Mouse (Mus musculus) CH12.LX (cell line): ENCODE measurements around the gene Eif3a. TPM values are rescaled to one million over a fixed set of nuclear protein-coding genes. Genes with fewer than 3 reads are reported as not detected.

Experiments
- DNase-seq: peaks from one replicate; pipeline ENCODE4 v3.0.0-alpha.2; 2013; ENCODE audit errors: extremely low read depth
- H3K27ac ChIP-seq: 2 replicates; pipeline ENCODE4 v1.5.1; 2012; ENCODE audit warnings: low read depth, mild to moderate bottlenecking, control low read depth, moderate library complexity; ENCODE audit not compliant: insufficient read depth
- H3K27me3 ChIP-seq: replicated peaks from 2 replicates; pipeline ENCODE3; 2012; ENCODE audit warnings: inconsistent platforms
- H3K36me3 ChIP-seq, 2 experiments: replicated peaks in 1 of 2; 2 replicates each; pipeline versions ENCODE3 to v1.6.1; 2012; ENCODE audit warnings: inconsistent platforms in 1 of 2, low read length in 1 of 2, mild to moderate bottlenecking in 1 of 2, mixed read lengths in 1 of 2, moderate library complexity in 1 of 2; ENCODE audit not compliant: control insufficient read depth in 1 of 2, insufficient read depth in 1 of 2
- H3K4me1 ChIP-seq, 2 experiments: 2 replicates each; pipeline ENCODE4 v1.6.1; 2012; ENCODE audit warnings: inconsistent platforms in 1 of 2, moderate library complexity in 1 of 2; ENCODE audit not compliant: insufficient read depth in 2 of 2, control insufficient read depth in 1 of 2
- H3K4me2 ChIP-seq: 2 replicates; pipeline ENCODE4 v1.6.1; 2012; ENCODE audit warnings: low read depth, mild to moderate bottlenecking, control low read depth; ENCODE audit not compliant: poor library complexity, insufficient read depth, severe bottlenecking
- H3K4me3 ChIP-seq, 3 experiments: fragments of 150-350 bp in 1 of 3; sonication (generic) in 1 of 3; replicated peaks in 1 of 3; 2 replicates each; pipeline versions ENCODE3 to v1.5.1; 2011 to 2012; ENCODE audit warnings: low read depth in 2 of 3, low read length in 2 of 3, mild to moderate bottlenecking in 2 of 3, moderate library complexity in 2 of 3, control low read depth in 1 of 3, improper control_type of control experiment in 1 of 3, inconsistent platforms in 1 of 3, mixed read lengths in 1 of 3; ENCODE audit not compliant: poor library complexity in 1 of 3
- H3K79me2 ChIP-seq: replicated peaks from 2 replicates; pipeline ENCODE4 v1.6.1; 2012; ENCODE audit warnings: mild to moderate bottlenecking, moderate library complexity; ENCODE audit not compliant: control insufficient read depth, poor library complexity, insufficient read depth, severe bottlenecking; ENCODE audit errors: extremely low read depth
- H3K9ac ChIP-seq: 2 replicates; pipeline ENCODE4 v1.6.1; 2012; ENCODE audit warnings: low read depth, mild to moderate bottlenecking, control low read depth, moderate library complexity; ENCODE audit not compliant: insufficient read depth
- H3K9me3 ChIP-seq: replicated peaks from 2 replicates; pipeline ENCODE3; 2012; ENCODE audit warnings: low read length, inconsistent platforms, mixed read lengths
- KAT2A ChIP-seq: IDR thresholded peaks from 2 replicates; pipeline ENCODE4 v1.6.1; 2012; ENCODE audit warnings: low read length, improper control_type of control experiment, inconsistent platforms; ENCODE audit not compliant: insufficient replicate concordance
- MAFK ChIP-seq: IDR thresholded peaks from 2 replicates; pipeline ENCODE4 v1.6.1; 2011; ENCODE audit warnings: low read length, improper control_type of control experiment; ENCODE audit not compliant: insufficient replicate concordance
- MAX ChIP-seq: IDR thresholded peaks from 2 replicates; pipeline ENCODE4 v1.6.1; 2011; ENCODE audit warnings: low read length, improper control_type of control experiment
- MYC ChIP-seq: IDR thresholded peaks from 2 replicates; pipeline ENCODE4 v1.6.1; 2011; ENCODE audit warnings: low read depth, mild to moderate bottlenecking, improper control_type of control experiment, low read length
- NRF1 ChIP-seq: IDR thresholded peaks from 2 replicates; pipeline ENCODE4 v1.6.1; 2014; ENCODE audit warnings: low read depth, mild to moderate bottlenecking, inconsistent platforms, low read length, improper control_type of control experiment, moderate library complexity
- PAX5 ChIP-seq: IDR thresholded peaks from 2 replicates; pipeline ENCODE4 v1.6.1; 2012; ENCODE audit warnings: low read length, inconsistent platforms, mixed read lengths
- POLR2A ChIP-seq: IDR thresholded peaks from 2 replicates; pipeline ENCODE4 v1.6.1; 2011; ENCODE audit warnings: low read depth, mild to moderate bottlenecking, improper control_type of control experiment, low read length
- ZC3H11A ChIP-seq: IDR thresholded peaks from 2 replicates; pipeline ENCODE4 v1.6.1; 2012; ENCODE audit warnings: low read depth, mild to moderate bottlenecking, inconsistent platforms, low read length, improper control_type of control experiment
- ZKSCAN1 ChIP-seq: IDR thresholded peaks from 2 replicates; pipeline ENCODE4 v1.6.1; 2012; ENCODE audit warnings: low read depth, inconsistent platforms, low read length, improper control_type of control experiment, borderline replicate concordance
- ZNF384 ChIP-seq: IDR thresholded peaks from 2 replicates; pipeline ENCODE4 v1.6.1; 2012; ENCODE audit warnings: low read depth, low read length, improper control_type of control experiment, inconsistent platforms
- dilution Hi-C: fragments of 300-500 bp; cut with MboI; formaldehyde crosslinking; loops from 2 replicates; pipeline ENCODE4 v1.14.3; 2020; ENCODE audit warnings: low sequenced_read_pairs; ENCODE audit not compliant: extremely low pct_unique_long_range_greater_than_20kb, extremely low pct_ligation_motif_present
- in situ Hi-C: fragments of 300-500 bp; cut with MboI; formaldehyde crosslinking; loops from 3 replicates; pipeline ENCODE4 v1.14.3; 2019; ENCODE audit warnings: low sequenced_read_pairs, low pct_ligation_motif_present, low pct_unique_long_range_greater_than_20kb, mixed read lengths
- polyA plus RNA-seq: library from polyadenylated mRNA; unstranded; fragments of >175 nt; gene quantifications from 2 replicates; pipeline ENCODE4 v1.2.1, GENCODE M21; 2012; ENCODE audit warnings: low read depth; ENCODE audit not compliant: insufficient read length
- total RNA-seq, 2 experiments: library from RNA; depleted of rRNA; stranded (reverse); fragments of 300-350 nt in 1 of 2; fragments of >200 nt in 1 of 2; gene quantifications; 2 replicates each; pipeline ENCODE4 v1.2.3; 2012 to 2014

Gene Eif3a
- total and polyA plus RNA-seq, 3 experiments: 128 to 372 (median 213) TPM

DNA sequence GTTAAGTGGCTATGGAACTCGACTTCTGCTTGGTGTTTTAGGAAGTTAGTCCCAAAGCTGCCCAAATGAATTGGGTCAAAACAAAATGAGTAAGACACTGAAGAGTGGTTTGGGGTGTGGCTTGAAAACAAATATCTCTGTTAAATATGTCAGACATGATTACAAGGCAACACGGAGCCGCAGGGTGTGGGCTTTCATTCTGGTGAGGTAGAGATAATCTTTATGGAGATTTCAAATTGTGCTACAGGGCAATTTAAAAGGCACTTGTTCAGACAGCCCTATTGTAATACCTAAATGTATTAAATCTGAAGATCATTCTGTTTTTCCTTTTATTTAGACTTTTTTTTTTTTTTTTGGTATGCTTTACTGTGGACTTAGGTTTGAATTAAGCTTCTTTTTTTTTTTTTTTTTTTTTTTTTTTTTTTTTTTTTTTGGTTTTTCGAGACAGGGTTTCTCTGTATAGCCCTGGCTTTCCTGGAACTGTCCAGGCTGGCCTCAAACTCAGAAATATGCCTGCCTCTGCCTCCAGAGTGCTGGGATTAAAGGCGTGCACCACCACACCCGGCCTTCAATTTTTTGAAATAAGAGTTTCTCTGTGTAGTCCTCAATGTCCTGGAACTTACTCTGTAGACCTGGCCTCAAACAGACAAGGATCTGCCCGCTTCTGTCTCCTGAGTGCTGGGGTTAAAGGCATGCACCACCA is 9.6 kb upstream of the Eif3a start:
- Histone ChIP-seq H3K4me3 (no peak overlapping the region), H3K36me3 (no peaks in the 10 kb centered on the region), H3K9me3 (no peaks in the 10 kb centered on the region)
- TF ChIP-seq NRF1: no peak
- TF ChIP-seq ZNF384: peak; percentile 48
- no peak for TF ChIP-seq MAX
- TF ChIP-seq, all 38 proteins: peak for 1
- dilution Hi-C loops: no loop called here
- Histone ChIP-seq H3K4me1 (peaks cover 0 to 5% of the 10 kb centered on the region in 2 experiments; a peak in 2 of 4 replicates), H3K4me2 (no peak overlapping the region), H3K27me3 (peaks cover 6% of the 10 kb centered on the region), H3K9ac (no peak overlapping the region), H3K79me2 (no peaks in the 10 kb centered on the region), H3K27ac (no peak overlapping the region)
- no peak for DNase-seq
- in situ Hi-C loops: no loop called here

DNA sequence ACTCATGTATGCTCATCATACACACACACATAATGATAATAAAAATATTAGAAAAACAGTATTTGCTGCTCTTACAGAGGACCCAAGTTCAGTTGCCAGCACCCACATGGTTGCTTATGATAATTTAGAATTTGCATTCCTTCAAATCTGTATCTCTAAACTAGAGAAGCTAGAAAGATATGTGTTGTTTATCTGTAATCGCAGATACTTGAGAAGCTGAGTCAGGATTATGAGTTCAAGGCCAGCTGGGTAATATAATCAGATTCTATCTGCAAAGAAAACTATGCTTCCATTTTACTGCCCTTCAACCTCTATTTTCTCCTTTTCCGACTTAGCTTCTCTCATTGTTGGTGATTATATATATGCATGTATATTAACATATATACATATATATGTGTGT is 7.0 kb upstream of the Eif3a start:
- Histone ChIP-seq H3K4me2 (no peak overlapping the region), H3K4me1 (peaks cover 0 to 5% of the 10 kb centered on the region in 2 experiments; a peak in 2 of 4 replicates), H3K9me3 (no peaks in the 10 kb centered on the region), H3K9ac (no peak overlapping the region), H3K27me3 (peaks cover 4% of the 10 kb centered on the region), H3K36me3 (no peaks in the 10 kb centered on the region), H3K27ac (no peak overlapping the region), H3K4me3 (no peak overlapping the region), H3K79me2 (no peaks in the 10 kb centered on the region)
- no peak for TF ChIP-seq ZKSCAN1
- no peak for TF ChIP-seq KAT2A
- no peak for TF ChIP-seq PAX5
- TF ChIP-seq ZC3H11A: no peak
- TF ChIP-seq POLR2A: no peak
- TF ChIP-seq MAFK: no peak
- TF ChIP-seq ZNF384: no peak
- in situ Hi-C loops: no loop called here
- dilution Hi-C loops: no loop called here
- DNase-seq: no peak

DNA sequence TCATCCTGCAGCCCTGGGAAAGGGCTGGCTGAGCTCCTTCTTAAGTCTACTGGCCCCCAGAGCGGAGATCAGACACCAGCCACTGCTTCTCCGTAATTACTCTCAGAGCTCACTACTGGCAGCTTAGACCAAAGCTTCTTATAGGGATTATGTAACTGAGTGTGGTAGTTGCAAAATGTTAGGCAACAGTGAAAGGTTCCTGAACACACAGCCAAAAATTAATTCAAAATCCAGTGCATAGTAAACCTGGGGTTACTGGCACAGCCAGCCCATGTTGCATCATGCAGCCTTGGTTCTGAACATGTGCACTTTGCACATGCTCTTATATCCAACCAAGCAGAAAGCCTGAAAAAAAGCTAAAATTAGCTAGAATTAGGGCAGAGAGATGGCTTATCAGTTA is 4.8 kb upstream of the Eif3a start:
- in situ Hi-C loops: no loop called here
- Histone ChIP-seq H3K27ac (no peak overlapping the region), H3K4me3 (no peak overlapping the region), H3K27me3 (peaks cover 4% of the 10 kb centered on the region), H3K4me2 (no peak overlapping the region), H3K36me3 (no peaks in the 10 kb centered on the region), H3K9me3 (no peaks in the 10 kb centered on the region), H3K9ac (no peak overlapping the region), H3K79me2 (peaks cover 2% of the 10 kb centered on the region), H3K4me1 (peaks cover 0 to 10% of the 10 kb centered on the region in 2 experiments; a peak in 2 of 4 replicates)
- no peak for DNase-seq
- dilution Hi-C loops: no loop called here
- no peak for TF ChIP-seq POLR2A
- peak; percentile 67; the same call in 1 of the 2 replicates for TF ChIP-seq MYC
